In the genomic region with DNA sequence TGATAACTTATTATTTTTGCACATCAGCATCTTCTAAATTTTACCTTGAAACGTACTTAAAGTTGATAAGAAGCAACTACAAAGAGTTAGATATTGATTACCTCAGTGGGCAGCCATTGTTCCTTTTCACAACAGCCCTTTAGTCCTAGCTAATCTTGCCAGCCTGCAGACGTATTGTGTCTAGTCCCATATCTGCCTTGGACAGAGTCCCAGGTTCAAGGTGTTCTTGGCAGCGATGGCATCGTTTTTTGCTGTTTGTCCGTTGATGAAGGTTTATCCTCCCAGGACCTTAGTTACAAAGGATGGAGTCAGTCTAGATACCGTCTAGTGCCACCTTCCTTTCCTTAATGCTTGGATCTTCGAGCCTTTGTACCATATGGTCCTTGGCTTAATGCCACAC, we compare ENCODE assay signal across 17 mouse cellular contexts.
A peak's percentile ranks its signal among the peaks of the same experiment; 100 is the strongest.
DNase-seq lines count a peak whose midpoint lies in the region; ATAC-seq and TF ChIP-seq lines count a peak whose summit lies in the region.
"Had no signal": no experiment of that assay in that cellular context is flagged by ENCODE, and none has a peak within 500 bp of the region (broad histone marks: within the 10 kb centered on the region; RNA-seq: fewer than 3 reads in every experiment).

No protein-coding gene starts in this region.

- no peak for TF ChIP-seq CTCF in liver, adult 2 months (IDR thresholded peaks at IDR 0.05; ENCODE audit: low read depth, low read length)

- no peak for ATAC-seq in liver, embryonic 11.5 days (replicated peaks; ENCODE audit: low FRiP score)
- ATAC-seq: activated CD4-positive, CD25-positive, alpha-beta regulatory T cell, adult 4 months; CD4-positive, CD25-positive, alpha-beta regulatory T cell, adult 4 months; Patski had no signal

- WGBS in liver, adult 2 months = 21% methylated on average over 7 of the region's 7 CpGs
- WGBS in liver, embryonic 11.5 days = 79% methylated on average over 7 of the region's 7 CpGs

- H3K36me3 ChIP-seq in liver, adult 2 months (ENCODE audit: control insufficient read depth, insufficient read depth, low read length) = peaks cover 23% of the 10 kb centered on the region
- no peaks in the 10 kb centered on the region for H3K36me3 ChIP-seq in liver, embryonic 11.5 days (ENCODE audit: control insufficient read depth, insufficient read depth, low read length)
- H3K36me3 ChIP-seq: G1E had no signal

- no peaks in the 10 kb centered on the region; the same call in 1 of the 2 replicates for H3K79me2 ChIP-seq in liver, adult 2 months (ENCODE audit: control insufficient read depth, insufficient read depth, low read length)

- H3K4me1 ChIP-seq in liver, adult 2 months (ENCODE audit: control insufficient read depth, insufficient read depth, low read length) = peaks cover 10% of the 10 kb centered on the region
- no peaks in the 10 kb centered on the region for H3K4me1 ChIP-seq in liver, embryonic 11.5 days (replicated peaks; ENCODE audit: control insufficient read depth, insufficient read depth, low read length)

- H3K9me3 ChIP-seq in liver, embryonic 11.5 days (ENCODE audit: control insufficient read depth, low read length) = no peaks in the 10 kb centered on the region
- H3K9me3 ChIP-seq: G1E had no signal

- H3K4me2 ChIP-seq in liver, embryonic 11.5 days = no peak overlapping the region

- no peak overlapping the region for H3K27ac ChIP-seq in liver, adult 2 months (replicated peaks; ENCODE audit: insufficient read depth, low read depth, low read length)
- H3K27ac ChIP-seq in liver, embryonic 11.5 days (ENCODE audit: low read depth, low read length) = no peak overlapping the region

- peak; percentile 95 for DNase-seq in liver, adult 2 months (ENCODE audit: extremely low read depth, low read depth, low spot score)
- no peak for DNase-seq in liver, embryonic 11.5 days (ENCODE audit: low spot score)
- DNase-seq: adrenal gland, adult 2 months; adrenal gland, adult 8-10 months; adrenal gland, postnatal 10 days; adrenal gland, postnatal 14 days; adrenal gland, postnatal 25 days; adrenal gland, postnatal 36 days; B cell, adult 2 months; cerebellum, adult 11 months; cerebellum, adult 11-12 months; cerebellum, adult 18-20 months; cerebellum, adult 2 months had no signal

- H3K27me3 ChIP-seq in liver, adult 2 months (ENCODE audit: control insufficient read depth, insufficient read depth, low read length) = no peaks in the 10 kb centered on the region
- H3K27me3 ChIP-seq in liver, embryonic 11.5 days (replicated peaks; ENCODE audit: control insufficient read depth, insufficient read depth, low read length) = no peaks in the 10 kb centered on the region
- H3K27me3 ChIP-seq: Patski had no signal

- no peak for TF ChIP-seq POLR2A in liver, adult 2 months (IDR thresholded peaks at IDR 0.05; ENCODE audit: extremely low read depth, insufficient read depth, low read length)

- no peak overlapping the region for H3K4me3 ChIP-seq in liver, adult 2 months (ENCODE audit: insufficient read depth, low read depth, low read length)
- no peak overlapping the region for H3K4me3 ChIP-seq in liver, embryonic 11.5 days (ENCODE audit: low read depth, low read length)

- H3K9ac ChIP-seq in liver, adult 2 months (ENCODE audit: low read depth, low read length) = no peak overlapping the region
- no peak overlapping the region for H3K9ac ChIP-seq in liver, embryonic 11.5 days (ENCODE audit: low read depth, low read length)
